Mouse (Mus musculus): ENCODE results near the gene Asap3. TPM values are rescaled to one million over a fixed set of nuclear protein-coding genes. Genes with fewer than 3 reads are reported as not detected.

Asap3 gene
- polyA plus RNA-seq, 1 experiment from 2014 or later: 3.2 TPM

- Histone ChIP-seq H3K4me1 (ENCODE audit: control insufficient read depth, insufficient read depth, low read length) (peaks cover 20% of the 10 kb centered on the region), H3K27ac (replicated peaks; ENCODE audit: low read depth, low read length) (no peak overlapping the region), H3K27me3 (ENCODE audit: control insufficient read depth, insufficient read depth, low read length) (peaks cover 7% of the 10 kb centered on the region; the same call in 1 of the 2 replicates), H3K4me3 (ENCODE audit: low read depth, low read length) (no peak overlapping the region), H3K9me3 (ENCODE audit: control insufficient read depth, low read length) (no peaks in the 10 kb centered on the region), H3K36me3 (ENCODE audit: control insufficient read depth, insufficient read depth, low read length) (no peaks in the 10 kb centered on the region), H3K9ac (ENCODE audit: low read length) (peak overlapping the region; percentile 38), H3K4me2 (ENCODE audit: low read depth, severe bottlenecking) (0 out of 2 replicates have a peak overlapping the region, but pooled peaks have one; percentile 10)
- 12% methylated on average over 17 of the region's 18 CpGs for WGBS
- DNase-seq (ENCODE audit: low spot score): no peak
- ATAC-seq (ENCODE audit: insufficient number of reproducible peaks, low FRiP score, low TSS enrichment, low read depth): no peak
Measured at GRCm38 (mm10) chr4:136218595-136219214, 12.5 kb downstream of the Asap3 start.

- peak; percentile 59; the same call in 1 of the 2 replicates for ATAC-seq (ENCODE audit: insufficient number of reproducible peaks, low FRiP score, low TSS enrichment, low read depth)
- Histone ChIP-seq H3K36me3 (ENCODE audit: control insufficient read depth, insufficient read depth, low read length) (no peaks in the 10 kb centered on the region), H3K27me3 (ENCODE audit: control insufficient read depth, insufficient read depth, low read length) (peaks cover 7% of the 10 kb centered on the region; the same call in 1 of the 2 replicates), H3K4me2 (ENCODE audit: low read depth, severe bottlenecking) (peak overlapping the region; percentile 46), H3K9me3 (ENCODE audit: control insufficient read depth, low read length) (no peaks in the 10 kb centered on the region), H3K4me1 (ENCODE audit: control insufficient read depth, insufficient read depth, low read length) (peaks cover 27% of the 10 kb centered on the region), H3K4me3 (ENCODE audit: low read depth, low read length) (peak overlapping the region; percentile 14), H3K27ac (replicated peaks; ENCODE audit: low read depth, low read length) (no peak overlapping the region), H3K9ac (ENCODE audit: low read length) (peak overlapping the region; percentile 27; the same call in 1 of the 2 replicates)
- peak; percentile 77 for DNase-seq (ENCODE audit: low spot score)
- WGBS: 5% methylated on average over 17 of the region's 17 CpGs
Measured at GRCm38 (mm10) chr4:136220133-136220775, 14.1 kb downstream of the Asap3 start.

GRCm38 (mm10) chr4:136223549-136224239 is 17.5 kb downstream of the Asap3 start:
- H3K27ac ChIP-seq (replicated peaks; ENCODE audit: low read depth, low read length): no peak overlapping the region
- no peaks in the 10 kb centered on the region for H3K9me3 ChIP-seq (ENCODE audit: control insufficient read depth, low read length)
- H3K36me3 ChIP-seq (ENCODE audit: control insufficient read depth, insufficient read depth, low read length): no peaks in the 10 kb centered on the region
- H3K4me3 ChIP-seq (ENCODE audit: low read depth, low read length): no peak overlapping the region
- 75% methylated on average over 13 of the region's 13 CpGs for WGBS
- H3K4me1 ChIP-seq (ENCODE audit: control insufficient read depth, insufficient read depth, low read length): peaks cover 21% of the 10 kb centered on the region
- H3K9ac ChIP-seq (ENCODE audit: low read length): no peak overlapping the region
- no peak overlapping the region for H3K4me2 ChIP-seq (ENCODE audit: low read depth, severe bottlenecking)
- ATAC-seq (ENCODE audit: insufficient number of reproducible peaks, low FRiP score, low TSS enrichment, low read depth) (no peak), DNase-seq (ENCODE audit: low spot score) (no peak)
- peaks cover 5% of the 10 kb centered on the region; the same call in 1 of the 2 replicates for H3K27me3 ChIP-seq (ENCODE audit: control insufficient read depth, insufficient read depth, low read length)

- peaks cover 16% of the 10 kb centered on the region for H3K4me1 ChIP-seq (ENCODE audit: control insufficient read depth, insufficient read depth, low read length)
- no peak overlapping the region for H3K4me2 ChIP-seq (ENCODE audit: low read depth, severe bottlenecking)
- no peak overlapping the region for H3K27ac ChIP-seq (replicated peaks; ENCODE audit: low read depth, low read length)
- WGBS: 77% methylated on average over 5 of the region's 5 CpGs
- H3K9ac ChIP-seq (ENCODE audit: low read length): no peak overlapping the region
- peaks cover 3% of the 10 kb centered on the region; the same call in 1 of the 2 replicates for H3K27me3 ChIP-seq (ENCODE audit: control insufficient read depth, insufficient read depth, low read length)
- no peaks in the 10 kb centered on the region for H3K9me3 ChIP-seq (ENCODE audit: control insufficient read depth, low read length)
- DNase-seq (ENCODE audit: low spot score): no peak
- H3K4me3 ChIP-seq (ENCODE audit: low read depth, low read length): no peak overlapping the region
- H3K36me3 ChIP-seq (ENCODE audit: control insufficient read depth, insufficient read depth, low read length): no peaks in the 10 kb centered on the region
- ATAC-seq (ENCODE audit: insufficient number of reproducible peaks, low FRiP score, low TSS enrichment, low read depth): no peak
Measured at GRCm38 (mm10) chr4:136224240-136224559, 18.0 kb downstream of the Asap3 start.

GRCm38 (mm10) chr4:136224677-136225460 is 18.7 kb downstream of the Asap3 start:
- peaks cover 12% of the 10 kb centered on the region for H3K4me1 ChIP-seq (ENCODE audit: control insufficient read depth, insufficient read depth, low read length)
- no peaks in the 10 kb centered on the region for H3K27me3 ChIP-seq (ENCODE audit: control insufficient read depth, insufficient read depth, low read length)
- no peak overlapping the region for H3K9ac ChIP-seq (ENCODE audit: low read length)
- H3K4me2 ChIP-seq (ENCODE audit: low read depth, severe bottlenecking): no peak overlapping the region
- WGBS: 83% methylated on average over 23 of the region's 23 CpGs
- H3K27ac ChIP-seq (replicated peaks; ENCODE audit: low read depth, low read length): no peak overlapping the region
- no peaks in the 10 kb centered on the region for H3K36me3 ChIP-seq (ENCODE audit: control insufficient read depth, insufficient read depth, low read length)
- H3K9me3 ChIP-seq (ENCODE audit: control insufficient read depth, low read length): no peaks in the 10 kb centered on the region
- ATAC-seq (ENCODE audit: insufficient number of reproducible peaks, low FRiP score, low TSS enrichment, low read depth) (no peak), DNase-seq (ENCODE audit: low spot score) (no peak)
- H3K4me3 ChIP-seq (ENCODE audit: low read depth, low read length): no peak overlapping the region

GRCm38 (mm10) chr4:136227408-136227807 is 21.2 kb downstream of the Asap3 start:
- no peak overlapping the region for H3K9ac ChIP-seq (ENCODE audit: low read length)
- ATAC-seq (ENCODE audit: insufficient number of reproducible peaks, low FRiP score, low TSS enrichment, low read depth): no peak
- no peak overlapping the region for H3K4me2 ChIP-seq (ENCODE audit: low read depth, severe bottlenecking)
- H3K36me3 ChIP-seq (ENCODE audit: control insufficient read depth, insufficient read depth, low read length): no peaks in the 10 kb centered on the region
- peaks cover 9% of the 10 kb centered on the region; the same call in 1 of the 2 replicates for H3K4me1 ChIP-seq (ENCODE audit: control insufficient read depth, insufficient read depth, low read length)
- DNase-seq (ENCODE audit: low spot score): no peak
- H3K27me3 ChIP-seq (ENCODE audit: control insufficient read depth, insufficient read depth, low read length): no peaks in the 10 kb centered on the region
- WGBS: 85% methylated on average over 7 of the region's 7 CpGs
- H3K9me3 ChIP-seq (ENCODE audit: control insufficient read depth, low read length): no peaks in the 10 kb centered on the region
- H3K4me3 ChIP-seq (ENCODE audit: low read depth, low read length): no peak overlapping the region
- H3K27ac ChIP-seq (replicated peaks; ENCODE audit: low read depth, low read length): no peak overlapping the region

GRCm38 (mm10) chr4:136228640-136229039 is 22.5 kb downstream of the Asap3 start:
- no peak overlapping the region for H3K27ac ChIP-seq (replicated peaks; ENCODE audit: low read depth, low read length)
- WGBS: 72% methylated on average over 5 of the region's 5 CpGs
- no peak overlapping the region for H3K9ac ChIP-seq (ENCODE audit: low read length)
- no peak overlapping the region for H3K4me3 ChIP-seq (ENCODE audit: low read depth, low read length)
- ATAC-seq (ENCODE audit: insufficient number of reproducible peaks, low FRiP score, low TSS enrichment, low read depth): no peak
- no peaks in the 10 kb centered on the region for H3K27me3 ChIP-seq (ENCODE audit: control insufficient read depth, insufficient read depth, low read length)
- no peaks in the 10 kb centered on the region for H3K36me3 ChIP-seq (ENCODE audit: control insufficient read depth, insufficient read depth, low read length)
- no peak overlapping the region for H3K4me2 ChIP-seq (ENCODE audit: low read depth, severe bottlenecking)
- DNase-seq (ENCODE audit: low spot score): no peak
- no peaks in the 10 kb centered on the region for H3K9me3 ChIP-seq (ENCODE audit: control insufficient read depth, low read length)
- H3K4me1 ChIP-seq (ENCODE audit: control insufficient read depth, insufficient read depth, low read length): peaks cover 8% of the 10 kb centered on the region; the same call in 1 of the 2 replicates

- Histone ChIP-seq H3K36me3 (ENCODE audit: control insufficient read depth, insufficient read depth, low read length) (no peaks in the 10 kb centered on the region), H3K9me3 (ENCODE audit: control insufficient read depth, low read length) (no peaks in the 10 kb centered on the region; the same call in 1 of the 2 replicates), H3K27me3 (ENCODE audit: control insufficient read depth, insufficient read depth, low read length) (peaks cover 30% of the 10 kb centered on the region), H3K27ac (replicated peaks; ENCODE audit: low read depth, low read length) (no peak overlapping the region), H3K9ac (ENCODE audit: low read length) (no peak overlapping the region), H3K4me3 (ENCODE audit: low read depth, low read length) (0 out of 2 replicates have a peak overlapping the region, but pooled peaks have one; percentile 3), H3K4me2 (ENCODE audit: low read depth, severe bottlenecking) (peak overlapping the region; percentile 2; the same call in 1 of the 2 replicates), H3K4me1 (ENCODE audit: control insufficient read depth, insufficient read depth, low read length) (peaks cover 6% of the 10 kb centered on the region; the same call in 1 of the 2 replicates)
- 6% methylated on average over 13 of the region's 13 CpGs for WGBS
- ATAC-seq (ENCODE audit: insufficient number of reproducible peaks, low FRiP score, low TSS enrichment, low read depth): no peak
- no peak for DNase-seq (ENCODE audit: low spot score)
Measured at GRCm38 (mm10) chr4:136238669-136239068, 32.5 kb downstream of the Asap3 start.

Data from limb, embryonic 11.5 days (tissue).